Mouse (Mus musculus) left cerebral cortex, postnatal 14 days (tissue): ENCODE results near the gene Sirt1. TPM values are rescaled to one million over a fixed set of nuclear protein-coding genes. Genes with fewer than 3 reads are reported as not detected.
"Not testable (repeated sequence)": the region's sequence is repeated elsewhere in the genome, so short reads cannot be mapped to it uniquely, and the experiment has no call there.

ENCODE experiments used
- DNase-seq, 2 experiments: peaks; one replicate each; pipeline ENCODE4 v3.0.0; 2021 to 2022; ENCODE audit warnings: low spot score in 2 of 2, mixed read lengths in 1 of 2
- intact Hi-C: fragments of 180-260 bp; cut with DNase I; formaldehyde crosslinking; loops from one replicate; pipeline ENCODE4 v1.15.1; 2025
- long read RNA-seq, 2 experiments: library from polyadenylated mRNA; stranded (forward); transcript quantifications; one replicate each; pipeline ENCODE4 v2.0.0; 2021
- total RNA-seq, 2 experiments: library from RNA; stranded (reverse); gene quantifications; 2 replicates each; pipeline ENCODE4 v1.2.3; 2021

The Sirt1 gene
- total RNA-seq, result 10 to 100 TPM; 11.4 to 13.4 TPM
- long read RNA-seq, experiment 1, partial matches to known transcripts, result 1 of 3 reads
- long read RNA-seq, experiment 1, other reads (novel, unspliced or antisense), result 0 of 3 reads
- long read RNA-seq, experiment 2, partial matches to known transcripts, result 0 of 6 reads
- long read RNA-seq, experiment 2, other reads (novel, unspliced or antisense), result 1 of 6 reads

GRCm38 (mm10) chr10:63381498-63382280 lies at the start of gene Sirt1:
TSS of gene Sirt1 (minus strand) at chr10:63381704.
- intact Hi-C loops, result loop anchor here (5.0 kb wide), 2 partner anchors 44 to 69 kb away; no protein-coding TSS in a partner anchor
- no peak for DNase-seq

DNA sequence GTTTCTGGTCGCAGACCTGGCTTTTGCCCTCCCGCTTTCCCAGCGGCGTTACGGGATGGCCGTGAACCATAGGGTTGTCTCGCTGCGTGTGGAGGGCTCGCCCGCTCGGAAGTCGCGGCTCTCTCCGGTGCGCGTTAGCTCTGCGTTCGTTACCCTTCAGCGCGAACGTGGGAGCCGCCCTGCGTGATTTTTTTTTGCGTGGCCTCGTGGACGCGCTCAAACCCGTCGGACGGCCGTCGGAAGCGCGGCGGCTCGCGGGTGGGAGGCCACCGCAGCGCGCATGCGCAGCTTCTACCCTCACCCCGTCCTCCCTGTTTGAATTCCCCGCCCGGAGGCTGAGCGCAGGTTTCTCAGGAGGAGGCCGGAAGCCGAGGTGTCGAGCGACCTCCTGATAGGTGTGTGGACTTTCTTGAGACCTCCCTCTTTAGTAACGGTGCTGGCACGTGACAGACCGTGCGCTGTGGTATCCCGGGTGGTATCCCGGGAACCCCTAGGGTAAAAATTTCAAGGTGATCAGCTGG lies 48.3 kb upstream of the Sirt1 start, which contains the start of gene Ctnna3:
Ctnna3 (plus strand) TSS at position 314 of the 521 bp plus-strand sequence.
- peak; percentile 87 to 88 for DNase-seq
- intact Hi-C loops, result loop anchor here (5.0 to 10.0 kb wide), 2 partner anchors 47 to 655 kb away; no protein-coding TSS in a partner anchor

GRCm38 (mm10) chr10:63429380-63429779 lies 47.9 kb upstream of the Sirt1 start:
- intact Hi-C loops, result loop anchor here (5.0 to 10.0 kb wide), 2 partner anchors 48 to 655 kb away; no protein-coding TSS in a partner anchor
- peak; percentile 99 to 100 for DNase-seq

- no peak for DNase-seq
- intact Hi-C loops, result loop anchor here (5.0 to 10.0 kb wide), 2 partner anchors 48 to 656 kb away; no protein-coding TSS in a partner anchor
These were observed 47.5 kb upstream of the Sirt1 start for GRCm38 (mm10) chr10:63429023-63429340.

DNA sequence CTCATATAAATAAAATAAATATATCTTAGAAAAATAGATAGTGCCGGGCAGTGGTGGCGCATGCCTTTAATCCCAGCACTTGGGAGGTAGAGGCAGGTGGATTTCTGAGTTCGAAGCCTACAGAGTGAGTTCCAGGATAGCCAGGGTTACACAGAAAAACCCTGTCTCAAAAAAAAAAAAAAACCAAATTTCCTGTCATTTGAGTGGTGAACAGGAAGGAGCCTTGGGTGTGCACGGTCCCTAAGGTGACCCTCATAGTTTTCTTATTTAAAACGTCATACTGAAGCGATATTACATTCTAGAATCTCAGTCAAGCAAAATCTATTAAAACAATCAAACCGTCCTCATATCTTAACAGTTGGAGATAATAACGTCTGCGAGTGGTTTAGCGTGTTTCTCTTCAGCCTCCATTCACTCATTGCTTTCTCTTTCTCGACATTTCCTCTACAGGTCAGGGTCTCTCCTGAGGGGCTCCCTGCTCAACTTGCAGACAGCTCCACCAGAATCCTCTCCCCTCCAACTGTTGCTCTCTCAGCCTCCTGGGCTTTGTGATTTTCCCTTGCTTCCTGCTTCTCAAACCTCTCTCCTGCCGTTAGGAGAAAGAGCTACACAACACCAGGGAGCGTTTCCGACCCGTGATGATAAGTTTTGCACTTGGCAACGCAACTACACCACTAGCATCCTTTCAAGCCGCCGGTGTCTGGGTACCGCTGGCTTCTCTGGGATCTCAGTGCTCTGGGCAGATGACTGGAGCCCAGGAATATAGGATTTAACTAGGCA lies 46.9 kb upstream of the Sirt1 start:
- intact Hi-C loops, result loop anchor here (5.0 to 10.0 kb wide), 2 partner anchors 49 to 656 kb away; no protein-coding TSS in a partner anchor
- DNase-seq, result peak; percentile 31 to 46

GRCm38 (mm10) chr10:63427146-63427545 lies 45.6 kb upstream of the Sirt1 start:
- intact Hi-C loops, result loop anchor here (5.0 to 10.0 kb wide), 2 partner anchors 50 to 658 kb away; no protein-coding TSS in a partner anchor
- no peak for DNase-seq

DNA sequence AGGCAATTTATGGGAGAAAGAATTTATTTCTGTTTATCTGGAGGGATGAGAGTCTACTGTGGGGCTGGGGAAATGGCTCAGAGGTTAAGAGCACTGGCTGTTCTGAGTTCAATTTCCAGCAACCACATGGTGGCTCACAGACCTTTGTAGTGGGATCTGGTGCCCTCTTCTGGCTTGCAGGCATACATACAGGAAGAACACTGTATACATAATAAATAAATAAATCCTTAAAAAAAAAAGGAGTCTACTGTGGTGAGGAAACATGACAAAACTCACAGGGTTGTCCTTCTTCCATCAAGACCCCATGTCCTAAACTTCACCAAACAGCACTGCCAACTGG lies 42.9 kb upstream of the Sirt1 start:
- intact Hi-C loops, result loop anchor here (5.0 to 10.0 kb wide), 2 partner anchors 148 to 660 kb away; no protein-coding TSS in a partner anchor
- DNase-seq, result peak in 1 of 2 experiments; percentile 20

DNA sequence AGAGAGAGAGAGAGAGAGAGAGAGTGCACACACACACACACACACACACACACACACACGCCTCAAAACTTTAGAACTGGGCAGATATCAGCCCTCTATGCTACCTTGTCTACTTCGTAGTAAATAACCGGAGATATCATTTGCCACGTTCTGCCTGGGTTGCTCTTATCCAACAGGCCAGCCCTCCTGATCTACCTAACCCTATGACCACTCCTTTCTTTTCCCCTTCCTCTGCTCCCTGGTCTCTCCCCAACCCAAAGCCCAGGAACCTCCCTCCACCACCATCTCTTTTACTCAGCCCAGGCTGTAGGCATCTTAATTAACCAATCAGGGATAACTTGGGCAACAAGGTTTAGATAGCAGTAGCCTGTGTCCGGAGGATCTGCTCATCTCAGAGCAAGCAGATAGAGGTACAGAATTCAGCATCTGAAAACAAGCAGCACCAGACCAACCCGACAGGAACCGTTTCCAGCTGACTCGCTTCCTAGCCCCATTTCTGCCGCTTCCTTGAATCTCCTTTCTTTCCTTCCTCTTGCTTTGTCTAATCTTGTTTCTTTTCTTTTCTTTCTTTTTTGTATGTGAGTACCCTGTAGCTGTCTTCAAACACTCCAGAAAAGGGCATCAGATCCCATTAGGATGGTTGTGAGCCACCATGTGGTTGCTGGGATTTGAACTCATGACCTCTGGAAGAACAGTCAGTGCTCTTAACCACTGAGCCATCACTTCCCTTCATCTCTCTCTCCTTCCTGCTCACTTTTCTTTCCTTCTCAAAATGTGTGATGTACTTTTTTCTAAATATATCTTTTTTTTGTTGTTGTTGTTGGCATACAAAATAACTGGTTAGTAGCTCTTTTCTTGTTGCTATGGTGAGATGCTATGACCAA lies 42.3 kb upstream of the Sirt1 start:
- DNase-seq, result no peak

DNA sequence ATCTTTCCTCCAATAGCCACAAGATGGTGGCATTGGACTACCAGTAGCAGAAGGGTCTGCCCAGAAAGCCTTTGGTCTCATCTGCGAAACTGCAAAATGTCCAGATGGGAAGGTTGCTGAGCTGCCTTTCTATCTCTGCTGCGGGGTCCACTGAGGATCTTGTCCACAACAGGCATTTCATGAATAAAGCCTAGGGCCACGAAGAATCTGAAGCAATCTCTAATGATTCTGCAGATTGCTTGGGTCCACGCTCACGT lies 41.2 kb upstream of the Sirt1 start:
- intact Hi-C loops, result loop anchor here (5.0 to 10.0 kb wide), 2 partner anchors 150 to 662 kb away; no protein-coding TSS in a partner anchor
- DNase-seq, result no peak

More for the DNA sequence above, 42.3 kb upstream of the Sirt1 start:
- intact Hi-C loops, result loop anchor here (5.0 to 10.0 kb wide), 2 partner anchors 148 to 661 kb away; no protein-coding TSS in a partner anchor

DNA sequence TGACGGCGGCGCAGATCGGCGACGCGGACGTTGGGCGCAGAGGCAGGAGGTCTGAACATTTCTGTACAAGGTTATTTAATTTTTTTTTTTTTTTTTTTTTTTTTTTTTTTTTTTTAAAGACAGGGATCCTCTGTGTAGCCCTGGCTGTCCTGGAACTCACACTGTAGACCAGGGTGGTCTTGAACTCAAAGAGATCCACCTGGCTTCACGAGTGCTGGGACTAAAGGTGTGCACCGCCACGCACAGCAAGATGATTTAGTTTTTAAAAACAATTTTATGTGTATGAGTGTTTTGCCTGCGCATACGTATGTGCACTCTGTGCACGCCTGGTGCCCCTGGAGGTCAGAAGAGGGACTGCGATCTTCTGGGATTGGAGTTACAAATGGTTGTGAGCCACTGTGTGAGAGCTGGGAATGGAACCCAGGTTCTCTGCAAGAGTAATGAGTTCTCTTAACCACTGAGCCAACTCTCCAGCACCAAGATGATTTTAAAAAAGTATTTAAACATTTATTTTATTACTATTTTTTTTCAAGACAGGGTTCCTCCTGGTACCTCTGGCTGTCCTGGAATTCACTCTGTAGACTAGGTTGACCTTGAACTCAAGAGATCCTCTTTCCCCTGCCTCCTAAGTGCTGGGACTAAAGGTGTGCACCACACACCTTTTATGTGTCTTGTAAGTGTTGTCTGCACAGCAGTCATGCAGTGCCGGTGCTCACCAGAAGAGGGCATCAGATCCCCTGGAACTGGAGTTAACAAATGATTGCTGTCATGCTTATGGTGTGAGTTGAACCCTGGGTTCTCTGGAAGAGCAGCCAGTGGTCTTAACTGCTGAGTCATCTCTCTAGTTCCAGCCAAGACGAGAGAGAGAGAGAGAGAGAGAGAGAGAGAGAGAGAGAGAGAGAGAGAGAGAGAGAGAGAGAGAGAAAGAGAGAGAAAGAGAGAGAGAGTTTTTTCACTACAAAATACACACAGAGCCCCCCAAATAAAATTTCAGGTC lies 40.5 kb upstream of the Sirt1 start, which contains the start of gene Gm7075:
Gm7075 (minus strand) TSS at position 51 of the 997 bp plus-strand sequence.
- intact Hi-C loops, result loop anchor here (5.0 to 10.0 kb wide), 2 partner anchors 150 to 663 kb away; no protein-coding TSS in a partner anchor
- peak; percentile 38 to 42 for DNase-seq

- intact Hi-C loops, result no loop called here
- DNase-seq, result no peak
These were observed 35.6 kb upstream of the Sirt1 start for GRCm38 (mm10) chr10:63417061-63417460.

GRCm38 (mm10) chr10:63415850-63416249 lies 34.3 kb upstream of the Sirt1 start:
- intact Hi-C loops, result no loop called here
- DNase-seq, result no peak

- no peak for DNase-seq
- intact Hi-C loops, result no loop called here
These were observed 33.8 kb upstream of the Sirt1 start for GRCm38 (mm10) chr10:63415287-63415686.

GRCm38 (mm10) chr10:63412756-63413155 lies 31.3 kb upstream of the Sirt1 start:
- no peak for DNase-seq
- intact Hi-C loops, result no loop called here

- intact Hi-C loops, DNase-seq: not testable (repeated sequence)
These were observed 30.2 kb upstream of the Sirt1 start for GRCm38 (mm10) chr10:63411674-63412073.

DNA sequence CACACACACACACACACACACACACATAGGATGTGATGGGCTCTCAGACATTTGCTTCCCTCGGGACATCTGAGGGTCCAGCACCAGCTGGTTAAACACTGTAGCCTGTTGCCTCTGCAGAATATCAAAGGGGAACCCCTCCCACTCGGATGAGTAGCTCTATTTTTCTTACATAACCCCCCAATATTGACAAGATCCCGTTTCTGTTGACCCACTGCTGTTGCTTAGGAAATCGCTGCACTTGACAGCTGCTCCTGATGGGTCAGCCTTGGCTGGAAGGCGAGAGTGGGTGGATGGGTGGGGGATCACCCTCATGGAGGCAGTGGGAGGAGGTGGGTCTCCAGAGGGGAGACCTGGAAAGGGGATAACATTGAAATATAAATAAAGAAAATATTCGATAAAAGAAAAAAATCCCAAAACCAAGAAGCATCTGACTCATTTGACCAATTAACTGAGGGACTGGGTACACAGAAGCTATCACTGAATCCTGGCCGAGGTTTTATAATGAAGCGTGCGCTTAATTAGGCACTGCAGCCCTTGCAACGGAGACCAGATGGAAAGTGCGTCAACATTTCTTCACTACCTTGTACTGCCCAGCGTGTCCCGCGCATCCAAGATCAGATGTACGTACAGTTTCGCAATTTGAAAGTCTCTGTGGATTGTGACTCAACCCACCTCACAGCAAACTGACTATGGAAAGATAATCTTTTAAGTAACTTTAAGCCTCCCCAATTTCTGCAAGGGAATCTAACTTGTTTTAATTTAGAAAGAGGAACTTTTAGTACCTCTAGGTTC lies 28.9 kb upstream of the Sirt1 start:
- no peak for DNase-seq

GRCm38 (mm10) chr10:63403636-63404035 lies 22.1 kb upstream of the Sirt1 start:
- intact Hi-C loops, result no loop called here
- DNase-seq, result no peak

More for the DNA sequence above, 28.9 kb upstream of the Sirt1 start:
- intact Hi-C loops, result no loop called here
